Mouse (Mus musculus) E14TG2a.4 (cell line): ENCODE measurements around the gene Ell.

Source experiments
- CTCF ChIP-seq: conservative IDR thresholded peaks from 2 replicates; pipeline ENCODE4 v1.5.1; 2014; ENCODE audit warnings: low read length
- POU5F1 ChIP-seq: IDR thresholded peaks from 2 replicates; pipeline ENCODE4 v1.6.1; 2014; ENCODE audit warnings: low read length, borderline replicate concordance

DNA sequence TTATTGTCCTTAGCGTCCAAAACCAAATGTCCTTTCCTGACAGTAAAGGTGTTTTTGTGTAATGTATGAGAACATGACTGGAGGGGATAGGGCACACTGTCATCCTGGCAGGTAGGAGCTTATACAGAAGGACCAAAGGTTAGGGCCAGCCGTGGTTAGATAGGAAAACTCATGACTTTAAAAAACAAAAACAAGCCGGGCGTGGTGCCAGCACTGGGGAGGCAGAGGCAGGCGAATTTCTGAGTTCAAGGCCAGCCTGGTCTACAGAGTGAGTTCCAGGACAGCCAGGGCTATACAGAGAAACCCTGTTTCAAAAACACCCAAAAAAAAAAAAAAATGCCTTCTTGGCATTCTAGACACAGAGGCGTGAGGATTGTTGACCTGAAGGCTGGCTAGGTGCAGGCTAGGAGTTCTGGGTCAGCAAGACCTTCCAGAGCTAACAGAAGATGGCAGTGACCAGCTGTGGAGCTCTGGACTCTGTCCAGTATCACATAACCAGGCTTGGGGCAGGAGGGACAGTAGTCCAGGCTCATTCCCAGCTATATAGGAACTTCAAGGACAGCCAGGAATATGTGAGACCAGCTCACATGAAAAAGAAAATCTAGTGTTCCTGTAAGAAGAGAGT, 24.6 kb downstream of the Ell start:
- TF ChIP-seq CTCF (no peak), POU5F1 (no peak)
